Mouse (Mus musculus) lung, postnatal 4 days (tissue): ENCODE data around the gene Zfp882.
"Not testable (repeated sequence)": the region's sequence is repeated elsewhere in the genome, so short reads cannot be mapped to it uniquely, and the experiment has no call there.

Source experiments
- DNase-seq, 2 experiments: peaks; one replicate each; pipeline ENCODE4 v3.0.0; 2021

Zfp882 gene

DNA sequence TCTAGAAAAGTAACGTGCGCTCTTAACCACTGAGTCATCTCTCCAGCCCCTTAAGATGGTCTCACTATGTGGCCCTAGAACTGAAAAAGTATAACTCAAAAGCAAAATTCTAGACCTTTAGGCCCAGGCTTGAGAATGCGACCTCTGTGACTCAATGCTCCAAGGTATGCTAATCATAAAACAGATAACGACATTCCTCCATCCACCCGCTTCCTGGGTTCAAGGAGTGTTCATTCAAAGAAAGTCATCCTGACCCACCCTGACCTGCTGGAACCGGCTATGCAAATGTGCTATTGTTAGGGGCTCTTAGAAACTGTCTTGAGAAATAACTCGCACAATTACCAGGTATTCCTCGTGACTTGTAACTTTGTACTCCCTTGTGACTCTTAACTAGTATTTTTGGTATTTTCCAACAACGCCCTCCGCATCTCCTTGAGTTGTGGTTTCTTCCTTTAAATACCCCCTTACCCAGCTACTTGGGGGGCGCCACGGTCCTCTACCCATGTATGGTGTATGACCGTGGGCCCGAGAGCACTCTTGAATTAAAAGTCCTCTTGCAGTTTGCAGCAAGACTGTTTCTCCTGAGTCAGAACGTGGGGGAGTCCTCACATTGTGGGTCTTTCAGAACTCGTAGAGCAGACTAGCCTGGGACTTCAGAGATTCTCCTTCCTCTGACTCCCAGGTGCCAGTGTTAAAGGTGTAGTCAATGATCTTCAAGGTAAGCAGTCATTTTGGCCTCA is 44.7 kb downstream of the Zfp882 start:
- DNase-seq: not testable (repeated sequence)

DNA sequence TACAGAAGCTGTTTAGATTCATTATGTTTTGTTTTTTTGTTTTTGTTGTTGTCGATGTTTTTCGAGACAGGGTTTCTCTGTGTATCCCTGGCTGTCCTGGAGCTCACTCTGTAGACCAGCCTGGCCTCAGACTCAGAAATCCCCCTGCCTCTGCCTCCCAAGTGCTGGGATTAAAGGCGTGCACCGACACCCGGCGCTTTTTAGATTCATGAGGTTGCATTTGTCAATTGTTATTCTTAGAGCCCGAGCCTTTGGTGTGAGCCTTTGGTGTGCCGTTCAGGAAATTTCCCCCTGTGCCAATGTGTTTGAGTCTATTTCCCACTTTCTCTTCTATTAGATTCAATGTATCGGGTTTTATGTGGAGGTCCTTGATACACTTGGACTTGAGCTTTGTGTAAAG is 46.3 kb downstream of the Zfp882 start:
- no peak for DNase-seq

GRCm38 (mm10) chr8:71960483-71960882 is 52.1 kb downstream of the Zfp882 start:
- no peak for DNase-seq

DNA sequence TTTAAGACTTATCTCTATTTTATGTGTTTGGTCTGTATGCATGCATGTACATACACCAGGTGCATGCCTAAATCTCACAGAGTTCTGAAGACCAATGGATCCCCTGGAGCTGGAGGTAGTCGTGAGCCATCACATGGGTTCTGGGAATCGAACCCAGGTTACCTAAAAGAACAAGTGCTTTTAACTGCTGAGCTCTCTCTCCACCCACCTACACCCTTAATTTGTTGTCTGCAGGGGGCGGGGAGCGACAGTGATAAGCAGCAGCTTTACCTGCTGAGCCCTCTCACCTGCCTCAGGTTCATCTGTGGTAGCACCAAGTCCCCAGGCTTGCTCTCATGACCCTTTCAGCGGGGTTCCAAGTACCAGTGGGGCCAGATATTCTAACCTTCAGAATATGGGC is 53.4 kb downstream of the Zfp882 start:
- DNase-seq: no peak

GRCm38 (mm10) chr8:71964051-71964450 is 55.6 kb downstream of the Zfp882 start:
- no peak for DNase-seq

DNA sequence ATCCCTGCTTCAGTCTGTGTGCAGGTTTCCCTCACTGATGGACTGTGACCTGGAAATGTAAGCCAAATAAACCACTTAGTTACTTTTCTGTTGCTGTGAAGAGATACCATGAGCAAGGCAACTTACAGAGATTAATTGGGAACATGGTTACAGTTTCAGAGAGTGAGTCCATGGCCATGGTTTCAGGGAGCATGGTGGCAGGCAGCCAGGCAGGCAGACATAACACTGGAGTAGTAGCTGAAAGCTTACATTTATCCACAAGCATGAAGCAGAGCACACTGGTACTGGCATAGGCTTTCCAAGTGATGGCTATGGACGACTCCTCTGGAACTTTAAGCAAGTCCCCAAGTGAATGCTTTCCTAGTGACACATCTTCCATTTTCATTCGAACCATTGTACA is 56.8 kb downstream of the Zfp882 start:
- no peak for DNase-seq
